Mouse (Mus musculus) forebrain, embryonic 14.5 days (tissue): ENCODE results near the gene Ttc12. TPM values are rescaled to one million over a fixed set of nuclear protein-coding genes. Genes with fewer than 3 reads are reported as not detected.

Source experiments
- ATAC-seq: fragments of 200-750 bp; cut with Nextera tagmentation; 2 replicates; pipeline ENCODE4 v1.8.0; 2017; ENCODE audit warnings: mild to moderate bottlenecking, moderate library complexity
- DNase-seq: peaks from one replicate; pipeline ENCODE4 v3.0.0-alpha.2; 2015; ENCODE audit warnings: low spot score
- H3K27ac ChIP-seq: fragments of 300-500 bp; sonication (generic); 2 replicates; pipeline ENCODE4 v1.5.1; 2014; ENCODE audit warnings: low read depth, mild to moderate bottlenecking, control low read depth, low read length, moderate library complexity
- H3K27me3 ChIP-seq: fragments of 300-500 bp; sonication (generic); replicated peaks from 2 replicates; pipeline ENCODE4 v1.6.1; 2014; ENCODE audit warnings: low read length, control low read depth, mixed read lengths; ENCODE audit not compliant: control insufficient read depth, insufficient read depth
- H3K36me3 ChIP-seq: fragments of 300-500 bp; sonication (generic); 2 replicates; pipeline ENCODE4 v1.6.1; 2014; ENCODE audit warnings: low read length, control low read depth; ENCODE audit not compliant: control insufficient read depth, insufficient read depth
- H3K4me1 ChIP-seq: fragments of 300-500 bp; sonication (generic); 2 replicates; pipeline ENCODE4 v1.6.1; 2014; ENCODE audit warnings: antibody characterized with exemption, low read length, control low read depth; ENCODE audit not compliant: control insufficient read depth, insufficient read depth
- H3K4me2 ChIP-seq: fragments of 300-500 bp; sonication (generic); 2 replicates; pipeline ENCODE4 v1.6.1; 2014; ENCODE audit warnings: mild to moderate bottlenecking, control low read depth, low read length
- H3K4me3 ChIP-seq: fragments of 300-500 bp; sonication (generic); 2 replicates; pipeline ENCODE4 v1.5.1; 2014; ENCODE audit warnings: low read depth, low read length, control low read depth
- H3K9ac ChIP-seq: fragments of 300-500 bp; sonication (generic); 2 replicates; pipeline ENCODE4 v1.6.1; 2014; ENCODE audit warnings: mild to moderate bottlenecking, low read length, control low read depth, moderate library complexity
- H3K9me3 ChIP-seq: fragments of 300-500 bp; sonication (generic); replicated peaks from 2 replicates; pipeline ENCODE4 v1.6.1; 2016; ENCODE audit warnings: low read length, control low read depth, mixed read lengths; ENCODE audit not compliant: control insufficient read depth
- WGBS: fragments of 180-500 bp; shearing (Covaris S2); extraction: QIAGEN DNeasy Blood & Tissue Kit; methylation state at CpG from one replicate; pipeline ENCODE4 v1.1.7; 2014; 5-methylcytosine and 5-hydroxymethylcytosine counted together
- polyA plus RNA-seq: library from polyadenylated mRNA; unstranded; fragments of >200 nt; fragmentation: Nextera tagmentation; extraction: Ambion mirVana; gene quantifications from 2 replicates; pipeline ENCODE4 v1.2.1, GENCODE M21; 2014

The Ttc12 gene
- polyA plus RNA-seq, 1 experiment from 2014 or later, result 1.0 TPM

DNA sequence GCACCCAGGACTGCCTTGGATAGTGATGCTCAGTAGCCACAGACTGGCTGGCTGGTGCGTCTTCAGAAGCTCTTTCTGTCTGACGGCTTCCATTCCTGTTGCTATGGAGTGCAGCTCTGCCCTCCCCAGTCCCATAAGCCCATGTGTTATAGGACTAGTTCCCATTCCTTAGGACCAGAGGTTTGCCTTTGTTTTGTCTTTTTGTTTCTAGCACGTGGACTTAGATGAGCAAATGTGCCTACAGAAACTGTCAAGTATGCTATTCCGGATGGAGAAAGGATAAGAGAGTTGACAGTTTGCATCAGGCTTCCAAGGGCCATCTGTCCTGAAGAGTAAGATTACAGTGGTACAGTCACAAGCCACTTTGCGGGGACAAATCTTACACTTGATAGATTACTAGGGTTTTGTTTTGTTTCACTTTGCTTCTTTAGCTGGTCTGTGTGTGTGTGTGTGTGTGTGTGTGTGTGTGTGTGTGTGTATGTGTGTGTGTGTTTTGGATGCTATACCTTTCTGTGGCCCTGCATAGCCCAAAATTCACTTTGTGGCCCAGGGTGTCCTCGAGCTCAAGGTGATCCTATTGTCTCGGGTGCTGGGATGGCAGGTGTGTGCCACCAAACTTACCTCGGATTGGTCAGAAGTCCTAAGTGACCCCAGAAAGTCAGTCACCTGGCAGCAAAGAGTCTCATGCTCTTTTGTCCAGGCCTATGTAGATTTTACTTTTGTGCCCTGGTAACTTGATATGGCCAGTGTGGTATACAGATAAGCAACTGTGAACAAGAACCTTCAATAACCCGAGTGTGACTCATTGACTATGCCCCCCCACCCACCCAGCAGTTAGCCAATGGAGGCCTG lies 1.0 kb upstream of the Ttc12 start:
- no peak overlapping the region for H3K4me2 ChIP-seq
- no peak overlapping the region for H3K27ac ChIP-seq
- no peaks in the 10 kb centered on the region for H3K36me3 ChIP-seq
- 69% methylated on average over 9 of the region's 9 CpGs for WGBS
- 0 out of 2 replicates have a peak, but pooled peaks cover 3% of the 10 kb centered on the region for H3K27me3 ChIP-seq
- ATAC-seq, result no peak
- H3K9me3 ChIP-seq, result no peaks in the 10 kb centered on the region
- no peak overlapping the region for H3K4me3 ChIP-seq
- no peak for DNase-seq
- H3K9ac ChIP-seq, result no peak overlapping the region
- peaks cover 6% of the 10 kb centered on the region for H3K4me1 ChIP-seq

GRCm38 (mm10) chr9:49485250-49485891 lies 654 bp downstream of the Ttc12 start:
- Histone ChIP-seq H3K9ac (peak overlapping the region; percentile 51), H3K4me3 (peak overlapping the region; percentile 39), H3K36me3 (no peaks in the 10 kb centered on the region), H3K4me2 (peak overlapping the region; percentile 83), H3K27me3 (no peaks in the 10 kb centered on the region), H3K27ac (no peak overlapping the region), H3K4me1 (peaks cover 6% of the 10 kb centered on the region), H3K9me3 (no peaks in the 10 kb centered on the region)
- WGBS, result 4% methylated on average over 21 of the region's 21 CpGs
- DNase-seq (peak; percentile 66), ATAC-seq (peak; percentile 55)

- Histone ChIP-seq H3K27ac (no peak overlapping the region), H3K9me3 (no peaks in the 10 kb centered on the region), H3K4me1 (peaks cover 6% of the 10 kb centered on the region), H3K9ac (no peak overlapping the region), H3K4me3 (no peak overlapping the region), H3K27me3 (no peaks in the 10 kb centered on the region), H3K4me2 (no peak overlapping the region), H3K36me3 (no peaks in the 10 kb centered on the region)
- WGBS, result 28% methylated on average over 10 of the region's 10 CpGs
- ATAC-seq (no peak), DNase-seq (no peak)
These were observed 2.7 kb downstream of the Ttc12 start for GRCm38 (mm10) chr9:49483316-49483715.

DNA sequence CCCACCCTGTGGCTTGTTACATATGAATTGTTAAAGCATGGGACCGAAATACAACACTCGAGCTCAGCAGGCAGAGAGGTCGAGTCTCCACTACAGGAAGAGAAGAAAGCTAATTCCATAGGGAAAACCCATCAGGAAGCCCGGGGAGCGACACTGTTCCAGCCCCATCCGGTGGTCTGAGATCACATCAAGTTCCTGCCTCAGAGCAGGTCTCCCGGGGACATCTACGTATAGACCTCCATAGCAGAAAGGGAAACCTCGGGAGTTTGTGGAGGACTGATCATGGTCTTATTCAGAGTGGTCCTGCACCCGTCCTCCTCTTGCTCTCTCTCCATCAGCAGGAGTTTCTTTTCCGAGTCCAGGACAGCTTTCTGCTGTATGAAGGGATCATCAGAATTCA lies 13.9 kb downstream of the Ttc12 start:
- Histone ChIP-seq H3K27me3 (no peaks in the 10 kb centered on the region), H3K9ac (no peak overlapping the region), H3K9me3 (no peaks in the 10 kb centered on the region), H3K27ac (no peak overlapping the region), H3K4me1 (0 out of 2 replicates have a peak, but pooled peaks cover 3% of the 10 kb centered on the region), H3K4me3 (no peak overlapping the region), H3K36me3 (no peaks in the 10 kb centered on the region), H3K4me2 (no peak overlapping the region)
- WGBS, result 78% methylated on average over 11 of the region's 11 CpGs
- no peak for DNase-seq
- ATAC-seq, result no peak

DNA sequence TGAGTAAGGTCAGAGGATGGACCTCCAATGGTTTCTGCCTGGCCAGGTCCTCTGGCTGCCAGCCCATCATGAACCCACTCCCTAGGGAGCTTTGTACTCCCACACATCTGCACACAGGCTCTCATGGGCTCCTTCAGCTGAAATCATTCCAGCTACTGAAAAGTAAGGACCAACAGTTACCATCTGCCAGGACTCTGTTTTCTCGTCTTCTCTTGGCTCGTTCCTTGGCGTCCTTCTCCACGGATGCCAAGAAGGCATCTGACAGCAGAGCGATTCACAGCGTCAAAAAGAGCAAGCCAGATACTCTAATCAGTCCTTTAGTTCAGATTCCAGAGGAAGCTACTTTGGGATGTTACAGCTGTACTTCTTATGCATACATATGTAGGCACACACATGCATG lies 15.1 kb downstream of the Ttc12 start:
- H3K4me1 ChIP-seq, result 0 out of 2 replicates have a peak, but pooled peaks cover 3% of the 10 kb centered on the region
- ATAC-seq, result no peak
- peak; percentile 64 for DNase-seq

DNA sequence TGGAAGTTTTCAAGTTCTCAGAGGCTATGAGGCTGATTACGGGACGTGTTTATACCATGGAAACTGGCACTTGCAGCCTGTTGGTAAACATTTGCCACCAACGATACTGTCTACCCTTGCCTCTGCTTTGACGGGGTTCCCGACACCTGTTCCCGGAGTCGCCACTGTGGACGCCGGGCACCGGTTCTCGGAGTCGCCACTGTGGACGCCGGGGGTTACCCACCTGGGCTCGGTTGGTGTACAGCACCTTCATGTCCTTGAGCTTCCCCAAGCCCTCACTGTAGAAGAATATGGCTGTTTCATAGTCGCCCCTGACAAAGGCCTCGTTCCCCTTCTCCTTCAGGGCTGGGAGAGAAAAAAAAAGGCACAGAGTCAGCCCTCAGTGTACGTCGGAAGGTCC lies 16.0 kb downstream of the Ttc12 start:
- no peak for DNase-seq

More for the DNA sequence above, 15.1 kb downstream of the Ttc12 start:
- no peak overlapping the region for H3K4me2 ChIP-seq
- H3K9me3 ChIP-seq, result no peaks in the 10 kb centered on the region
- no peak overlapping the region for H3K4me3 ChIP-seq
- H3K27ac ChIP-seq, result no peak overlapping the region
- H3K27me3 ChIP-seq, result no peaks in the 10 kb centered on the region
- no peaks in the 10 kb centered on the region for H3K36me3 ChIP-seq
- 63% methylated on average over 6 of the region's 6 CpGs for WGBS
- no peak overlapping the region for H3K9ac ChIP-seq

DNA sequence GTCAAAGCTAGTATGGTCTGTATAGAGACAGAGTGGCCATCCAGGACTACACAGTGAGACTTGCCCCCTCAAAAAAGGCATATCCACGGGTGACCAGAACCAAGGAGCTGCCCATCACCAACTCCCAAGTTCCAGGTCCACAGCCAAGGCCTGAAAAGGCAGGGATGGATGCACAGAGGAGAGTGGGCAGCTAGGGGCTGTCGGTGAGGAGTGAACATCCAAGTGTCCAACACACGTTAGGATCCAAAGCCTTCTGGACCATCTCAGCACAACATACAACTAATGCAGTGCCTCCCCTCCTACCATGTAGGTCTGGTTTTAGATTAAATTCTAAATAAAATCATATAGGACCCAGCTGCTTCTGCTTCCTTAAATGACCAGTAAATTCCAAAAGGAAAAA lies 29.9 kb downstream of the Ttc12 start:
- Histone ChIP-seq H3K9ac (no peak overlapping the region), H3K4me2 (no peak overlapping the region), H3K27ac (no peak overlapping the region), H3K36me3 (no peaks in the 10 kb centered on the region), H3K4me1 (no peaks in the 10 kb centered on the region), H3K9me3 (no peaks in the 10 kb centered on the region), H3K4me3 (no peak overlapping the region), H3K27me3 (no peaks in the 10 kb centered on the region)
- no peak for ATAC-seq
- 91% methylated on average over 3 of the region's 3 CpGs for WGBS
- DNase-seq, result no peak

More for the DNA sequence above, 16.0 kb downstream of the Ttc12 start:
- WGBS, result 93% methylated on average over 19 of the region's 19 CpGs
- H3K4me1 ChIP-seq, result 0 out of 2 replicates have a peak, but pooled peaks cover 3% of the 10 kb centered on the region
- no peaks in the 10 kb centered on the region for H3K9me3 ChIP-seq
- no peak overlapping the region for H3K9ac ChIP-seq
- H3K27ac ChIP-seq, result no peak overlapping the region
- ATAC-seq, result no peak
- H3K4me2 ChIP-seq, result no peak overlapping the region
- H3K4me3 ChIP-seq, result no peak overlapping the region
- H3K27me3 ChIP-seq, result no peaks in the 10 kb centered on the region
- H3K36me3 ChIP-seq, result no peaks in the 10 kb centered on the region

- Histone ChIP-seq H3K9me3 (no peaks in the 10 kb centered on the region), H3K4me3 (no peak overlapping the region), H3K27me3 (no peaks in the 10 kb centered on the region), H3K9ac (no peak overlapping the region), H3K27ac (no peak overlapping the region), H3K4me2 (no peak overlapping the region), H3K4me1 (no peaks in the 10 kb centered on the region), H3K36me3 (no peaks in the 10 kb centered on the region)
- WGBS, result 100% methylated on average over 1 of the region's 1 CpGs
- ATAC-seq (no peak), DNase-seq (no peak)
These were observed 33.6 kb downstream of the Ttc12 start for GRCm38 (mm10) chr9:49452396-49452795.

DNA sequence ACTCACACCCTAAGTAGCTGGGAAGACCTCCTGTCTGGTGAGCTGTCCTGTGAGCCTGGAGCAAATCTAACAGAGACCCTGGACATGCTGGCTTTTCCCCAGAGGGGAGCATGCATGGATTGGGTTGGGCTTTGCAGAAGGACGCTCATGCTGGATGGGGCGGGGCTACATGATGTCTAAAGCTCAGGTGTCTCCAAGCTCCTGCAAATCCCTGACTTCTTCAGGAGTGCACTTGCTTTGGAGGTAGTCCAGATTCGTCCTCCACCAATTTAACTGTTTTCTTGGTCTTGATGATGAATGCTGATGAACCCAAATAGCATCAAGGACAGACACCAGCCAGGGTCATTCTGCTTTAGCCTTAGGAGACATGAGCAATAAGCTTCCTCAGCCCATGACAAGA lies 35.5 kb downstream of the Ttc12 start:
- H3K27ac ChIP-seq, result no peak overlapping the region
- H3K4me1 ChIP-seq, result no peaks in the 10 kb centered on the region
- H3K9me3 ChIP-seq, result no peaks in the 10 kb centered on the region
- H3K36me3 ChIP-seq, result no peaks in the 10 kb centered on the region
- no peak overlapping the region for H3K9ac ChIP-seq
- ATAC-seq, result no peak
- WGBS, result 81% methylated on average over 3 of the region's 3 CpGs
- no peak overlapping the region for H3K4me3 ChIP-seq
- H3K4me2 ChIP-seq, result no peak overlapping the region
- DNase-seq, result no peak
- no peaks in the 10 kb centered on the region for H3K27me3 ChIP-seq
